Mouse (Mus musculus): ENCODE measurements around the gene Tango6. TPM values are rescaled to one million over a fixed set of nuclear protein-coding genes. Genes with fewer than 3 reads are reported as not detected.
A peak's percentile ranks its signal among the peaks of the same experiment; 100 is the strongest.
"Not testable (repeated sequence)": the region's sequence is repeated elsewhere in the genome, so short reads cannot be mapped to it uniquely, and the experiment has no call there.

Tango6 gene
- total RNA-seq, 4 experiments from 2014 or later: 6.4 to 7.3 (median 7.0) TPM

GRCm38 (mm10) chr8:106743361-106743760 lies 60.5 kb downstream of the Tango6 start:
- no peak for DNase-seq (ENCODE audit: low spot score in 2 of 2)

GRCm38 (mm10) chr8:106753436-106753835 lies 70.6 kb downstream of the Tango6 start:
- no peak for DNase-seq (ENCODE audit: low spot score in 2 of 2)

DNA sequence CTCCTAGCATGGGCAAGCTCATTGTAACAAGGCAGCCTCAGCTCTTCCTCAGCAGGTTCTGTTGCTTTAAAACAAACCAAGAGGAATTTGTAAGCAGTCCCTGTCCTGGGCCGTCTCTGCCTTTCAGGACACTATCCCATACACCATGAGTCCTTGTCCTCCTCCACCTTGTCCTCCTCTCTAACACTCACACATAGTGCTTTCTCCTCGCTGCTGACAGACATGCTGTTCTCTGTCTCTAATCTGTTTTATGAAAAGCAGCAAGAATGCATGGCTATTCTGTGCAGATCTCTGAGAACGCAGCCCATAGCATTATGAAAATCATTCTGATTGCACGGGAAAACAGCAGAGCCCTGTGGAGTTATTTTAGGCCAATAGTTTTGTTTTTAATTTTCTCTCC lies 78.4 kb downstream of the Tango6 start:
- DNase-seq (ENCODE audit: low spot score in 2 of 2): no peak

DNA sequence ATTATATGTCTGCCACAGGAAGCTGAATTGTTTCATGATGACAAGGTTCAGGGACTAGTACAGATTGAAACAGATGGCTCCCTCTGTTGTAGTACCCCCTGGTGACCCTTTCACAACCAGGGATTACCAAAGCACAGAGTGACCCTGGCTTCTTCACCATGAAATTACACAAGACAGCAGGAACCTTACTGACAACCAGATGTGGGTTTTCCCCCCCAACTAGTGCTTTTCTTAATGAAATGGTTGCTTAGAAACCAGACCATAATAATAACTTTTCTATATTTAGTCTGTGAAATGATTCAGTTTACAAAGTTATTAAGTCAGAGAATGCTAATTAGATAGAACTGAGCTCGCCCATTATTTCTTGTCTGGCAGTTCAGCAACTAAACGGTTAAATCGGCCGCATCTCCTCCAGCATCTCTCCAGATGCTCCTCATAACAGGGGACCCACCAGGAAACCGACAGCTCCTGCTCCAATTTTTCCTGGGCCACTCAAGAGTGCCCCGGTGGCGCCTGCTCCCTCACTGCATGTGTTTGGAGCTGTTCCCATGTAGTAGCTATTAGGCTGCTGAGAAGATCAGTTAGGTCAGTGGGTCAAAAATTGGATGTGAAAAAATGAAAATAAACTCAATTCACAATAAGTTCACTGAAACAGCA lies 79.1 kb downstream of the Tango6 start:
- DNase-seq (ENCODE audit: low spot score in 2 of 2): no peak

- DNase-seq (ENCODE audit: low spot score in 2 of 2): no peak
Measured at GRCm38 (mm10) chr8:106764529-106764928, 81.7 kb downstream of the Tango6 start.

- DNase-seq (ENCODE audit: low spot score in 2 of 2): no peak
Measured at GRCm38 (mm10) chr8:106765570-106765969, 82.7 kb downstream of the Tango6 start.

GRCm38 (mm10) chr8:106766736-106767135 lies 83.9 kb downstream of the Tango6 start:
- no peak for DNase-seq (ENCODE audit: low spot score in 2 of 2)

DNA sequence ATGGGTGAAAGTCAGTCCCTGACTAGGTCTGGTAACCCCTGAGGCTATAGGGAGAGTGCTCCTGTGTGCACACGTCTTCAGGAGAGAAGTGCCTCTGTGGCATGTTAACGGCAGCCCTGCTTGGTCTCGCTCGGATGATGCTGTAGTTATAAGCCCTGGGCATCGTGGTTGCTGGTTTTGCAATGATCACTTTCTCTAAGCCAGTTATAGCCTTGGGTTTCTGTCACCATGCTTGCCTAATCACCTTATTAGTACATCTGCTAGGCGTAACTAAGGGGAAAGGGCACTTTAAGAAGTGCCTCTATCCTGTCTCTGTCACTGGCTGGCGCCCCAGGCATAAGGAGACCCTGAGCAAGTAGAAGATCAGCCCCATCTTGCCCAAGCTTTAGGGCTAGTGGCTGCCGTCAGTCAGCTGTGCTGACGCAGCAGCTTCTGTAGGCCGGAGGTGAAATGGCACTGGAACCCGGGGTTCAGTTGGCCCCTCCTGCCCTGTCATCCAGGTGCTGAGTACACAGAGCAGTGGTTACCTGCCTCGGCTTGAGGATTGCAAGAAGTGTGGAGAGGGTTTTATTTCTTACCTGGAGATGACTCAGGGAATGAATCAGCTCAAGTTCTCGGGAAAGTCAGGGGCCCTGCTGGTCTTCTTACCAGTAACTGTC lies 86.4 kb downstream of the Tango6 start:
- DNase-seq (ENCODE audit: low spot score in 2 of 2): no peak

DNA sequence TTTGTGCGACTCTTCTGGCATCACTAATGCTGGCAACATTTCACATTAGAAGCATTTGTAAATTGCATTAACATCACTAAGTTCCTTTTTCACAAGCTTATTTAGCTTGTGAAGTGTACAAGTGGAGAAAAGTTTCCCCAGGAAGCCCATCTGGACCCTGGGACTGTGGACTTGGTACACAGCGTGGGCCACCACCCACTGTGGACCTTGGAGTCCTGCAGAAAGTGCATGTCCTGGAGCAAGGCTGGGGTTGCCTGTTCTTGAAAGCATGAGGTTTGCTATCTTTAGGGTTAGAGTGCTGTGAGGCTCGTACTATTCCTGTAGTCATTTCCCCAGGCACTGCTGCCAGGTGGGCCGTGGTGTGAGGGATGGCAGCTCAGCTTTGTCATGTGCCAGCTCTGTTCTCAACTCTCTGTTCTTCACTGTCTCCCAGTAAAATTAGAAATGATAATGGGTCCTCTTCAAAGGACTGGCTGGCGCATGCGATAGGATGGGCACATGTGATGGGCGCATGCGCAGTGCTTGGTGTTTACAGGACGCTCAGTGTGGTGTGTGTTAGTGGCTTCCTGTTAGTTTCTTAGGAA lies 87.8 kb downstream of the Tango6 start:
- peak; percentile 46 to 52 for DNase-seq (ENCODE audit: low spot score in 2 of 2)

- no peak for DNase-seq (ENCODE audit: low spot score in 2 of 2)
Measured at GRCm38 (mm10) chr8:106772094-106772493, 89.2 kb downstream of the Tango6 start.

DNA sequence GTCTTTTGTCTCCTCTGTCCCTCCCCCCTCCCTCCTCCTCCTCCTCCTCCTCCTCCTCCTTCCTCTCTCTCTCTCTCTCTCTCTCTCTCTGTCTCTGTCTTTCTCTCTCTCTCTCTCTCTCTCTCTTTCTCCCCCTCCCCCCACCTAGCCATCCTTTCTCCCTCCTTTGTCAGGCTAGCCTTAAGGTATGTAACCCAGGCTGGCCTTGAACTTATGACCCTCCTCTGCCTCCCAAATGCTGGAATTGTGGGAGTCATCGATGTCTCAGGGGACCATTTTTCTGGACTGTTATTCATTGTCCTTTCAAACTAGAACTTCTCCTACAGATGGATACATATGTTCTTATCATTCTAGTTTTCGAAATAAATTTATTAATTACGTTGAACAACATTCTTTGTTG lies 89.6 kb downstream of the Tango6 start:
- no peak for DNase-seq (ENCODE audit: low spot score in 2 of 2)

DNA sequence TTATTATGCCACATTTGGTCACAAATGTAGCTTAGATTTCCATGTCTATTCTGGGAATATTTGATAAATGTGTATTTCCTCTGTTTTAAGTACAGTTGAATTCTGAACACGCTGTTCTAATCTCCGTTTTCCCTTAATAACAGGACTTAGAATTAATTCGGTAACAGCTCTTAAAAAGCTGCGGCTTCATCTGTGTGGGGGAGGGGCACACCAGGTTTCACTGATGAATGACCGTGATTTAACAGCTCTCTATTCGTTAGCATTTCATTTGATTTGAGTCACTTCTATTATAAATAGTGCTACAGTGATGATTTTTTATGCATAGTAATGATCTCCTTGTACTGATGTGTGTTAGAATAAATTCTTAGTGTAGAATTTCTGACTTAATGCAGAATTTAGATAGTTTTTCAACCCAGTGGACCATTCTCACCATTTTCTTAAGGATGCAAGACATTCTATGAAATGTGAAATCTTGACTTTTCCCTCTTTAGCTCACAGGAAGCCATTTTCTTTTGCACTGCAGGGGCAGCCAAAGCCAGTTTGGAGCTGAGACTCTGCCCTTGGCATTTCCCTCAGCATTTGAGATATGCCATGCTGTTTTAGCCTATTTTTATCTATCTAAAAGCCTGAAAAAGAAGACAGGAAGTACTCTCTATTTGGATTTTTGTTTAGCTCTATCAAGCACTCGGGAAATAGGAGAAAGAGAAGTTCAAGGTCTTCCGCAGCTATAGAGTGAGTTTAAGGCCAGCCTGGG lies 91.9 kb downstream of the Tango6 start:
- DNase-seq (ENCODE audit: low spot score in 2 of 2): no peak

GRCm38 (mm10) chr8:106789623-106790022 lies 106.8 kb downstream of the Tango6 start:
- DNase-seq (ENCODE audit: low spot score in 2 of 2): no peak

DNA sequence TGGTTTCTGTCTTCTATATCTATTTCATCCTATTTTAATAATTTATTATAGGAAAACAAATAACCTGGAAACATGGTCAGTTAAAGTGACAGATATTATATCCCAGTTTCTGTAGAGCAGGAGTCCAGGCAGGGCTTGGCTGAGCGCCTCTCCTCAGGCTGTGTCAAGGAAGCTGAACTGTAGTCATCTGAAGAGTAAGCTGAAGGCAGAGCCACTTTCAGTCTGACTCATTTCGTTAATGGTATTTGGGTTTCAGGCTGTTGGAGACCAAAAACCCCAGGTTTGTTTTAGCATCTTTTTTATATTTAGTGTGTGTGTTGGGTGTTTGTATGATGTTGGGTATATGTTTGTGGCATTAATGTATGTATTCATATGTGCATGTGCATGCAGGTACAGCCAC lies 112.0 kb downstream of the Tango6 start:
- no peak for DNase-seq (ENCODE audit: low spot score in 2 of 2)

DNA sequence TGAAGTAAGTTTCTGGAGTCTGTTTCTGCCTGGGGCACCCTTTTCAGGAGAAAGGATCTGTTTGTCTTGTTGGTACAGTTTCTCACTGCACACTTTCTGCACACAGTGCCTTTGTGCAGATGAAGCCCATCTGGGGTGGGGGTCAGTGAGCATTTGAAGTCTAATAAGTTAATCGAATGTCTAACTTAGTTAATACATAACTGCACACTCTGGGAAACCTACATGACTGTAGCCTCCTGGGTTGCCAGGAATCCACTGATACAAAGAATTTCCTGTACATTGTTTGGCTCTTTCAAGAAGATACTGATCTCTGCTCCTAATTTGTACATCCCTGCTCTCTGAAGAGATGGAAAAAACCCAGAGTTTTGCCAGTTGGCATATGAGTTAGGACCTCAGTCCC lies 117.0 kb downstream of the Tango6 start:
- no peak for DNase-seq (ENCODE audit: low spot score in 2 of 2)

- DNase-seq (ENCODE audit: low spot score in 2 of 2): no peak
Measured at GRCm38 (mm10) chr8:106801261-106801660, 118.4 kb downstream of the Tango6 start.

DNA sequence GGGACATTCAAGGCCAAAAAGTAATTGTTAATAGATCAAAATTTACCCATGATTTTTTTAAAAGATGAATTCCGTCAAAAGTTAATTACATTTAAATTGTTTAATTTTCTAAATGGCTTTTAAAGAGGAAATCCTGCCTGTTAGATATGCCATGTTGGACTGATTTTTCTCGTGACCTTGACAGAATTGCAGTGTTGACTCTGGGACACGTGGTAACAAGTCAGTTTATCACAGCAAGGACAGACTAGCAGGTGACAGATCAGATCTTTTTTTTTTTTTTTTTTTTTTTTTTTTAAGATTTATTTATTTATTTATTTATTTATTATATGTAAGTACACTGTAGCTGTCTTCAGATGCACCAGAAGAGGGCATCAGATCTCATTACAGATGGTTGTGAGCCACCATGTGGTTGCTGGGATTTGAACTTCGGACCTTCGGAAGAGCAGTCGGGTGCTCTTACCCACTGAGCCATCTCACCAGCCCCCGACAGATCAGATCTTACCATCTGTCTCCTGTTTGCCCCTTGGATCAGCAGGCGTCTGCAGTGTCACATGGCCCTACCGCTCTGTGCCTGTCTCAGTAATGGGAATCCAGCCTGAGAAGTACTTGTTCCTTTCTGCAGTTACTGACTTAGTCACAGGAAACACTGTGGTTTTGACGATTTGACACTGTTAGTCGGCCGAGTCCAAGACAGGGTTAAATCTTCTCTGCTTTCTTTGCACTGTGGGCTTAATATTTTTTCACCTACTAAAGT lies 119.7 kb downstream of the Tango6 start:
- not testable (repeated sequence) for DNase-seq (ENCODE audit: low spot score in 2 of 2)

DNA sequence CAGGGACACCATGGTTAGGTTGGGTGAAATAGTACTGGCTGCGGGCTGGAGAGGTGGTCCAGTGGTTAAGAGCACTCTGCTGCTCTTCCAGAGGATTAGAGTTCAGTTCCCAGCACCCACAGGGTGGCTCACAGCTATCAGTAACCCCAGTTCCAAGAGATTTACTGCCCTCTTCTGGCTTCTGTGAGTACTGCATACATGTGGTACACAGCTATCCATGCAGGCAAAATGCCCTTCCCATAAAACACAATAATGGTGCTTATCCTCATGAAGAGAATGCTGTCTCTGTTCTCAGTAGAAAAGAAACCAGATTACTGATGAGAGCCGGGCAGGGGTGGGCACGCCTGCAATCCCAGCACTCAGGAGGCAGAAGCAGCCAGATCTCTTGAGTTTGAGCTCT lies 123.0 kb downstream of the Tango6 start:
- no peak for DNase-seq (ENCODE audit: low spot score in 2 of 2)

DNA sequence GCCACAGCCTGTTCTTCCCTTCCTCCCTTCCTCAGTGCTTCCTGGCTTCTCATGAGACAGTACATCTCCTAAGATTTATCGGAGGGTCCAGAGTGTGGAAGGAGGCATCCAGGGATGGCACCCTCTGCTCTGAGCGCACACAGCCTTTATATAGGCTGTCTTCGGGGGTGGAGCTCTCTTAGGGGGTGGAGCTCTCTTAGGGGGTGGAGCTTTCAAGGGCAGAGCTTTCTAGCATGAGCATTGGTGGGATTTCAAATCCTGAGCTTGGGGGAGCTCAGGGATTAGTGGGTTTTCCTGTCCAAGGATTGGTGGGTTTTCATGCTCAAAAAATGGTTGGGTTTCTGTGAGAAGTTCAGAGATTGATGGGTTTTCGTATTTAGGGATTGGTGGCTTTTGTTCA lies 124.6 kb downstream of the Tango6 start:
- DNase-seq (ENCODE audit: low spot score in 2 of 2): no peak

- no peak for DNase-seq (ENCODE audit: low spot score in 2 of 2)
Measured at GRCm38 (mm10) chr8:106809726-106810125, 126.9 kb downstream of the Tango6 start.

DNA sequence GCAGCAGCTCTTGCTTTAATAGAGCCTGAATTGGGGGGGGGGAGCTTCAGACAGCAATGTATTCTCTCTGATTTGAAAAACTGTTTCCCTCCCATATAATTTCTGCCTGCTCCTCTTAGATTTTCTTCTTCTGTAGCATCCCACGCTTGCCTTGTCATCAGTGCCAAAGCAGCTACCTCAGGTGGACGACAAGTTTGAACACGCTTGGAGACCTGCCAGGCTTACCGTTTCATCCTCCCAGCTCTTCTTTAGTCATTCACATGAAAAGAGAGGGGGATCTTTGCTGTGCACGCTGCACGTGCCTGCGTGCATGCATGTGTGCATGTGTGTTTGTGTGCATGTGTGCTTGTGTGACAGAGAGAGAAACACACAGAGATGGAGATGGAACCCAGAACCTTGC lies 127.5 kb downstream of the Tango6 start:
- peak in 1 of 2 experiments; percentile 11 for DNase-seq (ENCODE audit: low spot score in 2 of 2)
